Mouse (Mus musculus) G1E (cell line): ENCODE measurements at regions not wholly inside any gene's neighbourhood (a gene's known extent, or its start where the extent isn't known, plus 50 kb on each side); places are given as distances from the start of the nearest gene placed in this dataset.

Experiments used
- ATAC-seq: 2 replicates; pipeline ENCODE4 v1.8.0; 2016; ENCODE audit warnings: mild to moderate bottlenecking; ENCODE audit not compliant: insufficient number of reproducible peaks, poor library complexity, low FRiP score, severe bottlenecking; ENCODE audit errors: extremely low read depth
- DNase-seq: peaks from one replicate; pipeline ENCODE4 v3.0.0; 2012; ENCODE audit warnings: low spot score
- H3K27me3 ChIP-seq: 2 replicates; pipeline ENCODE4 v1.6.1; 2012; ENCODE audit warnings: mild to moderate bottlenecking, low read length, inconsistent platforms; ENCODE audit not compliant: insufficient read depth
- H3K36me3 ChIP-seq: replicated peaks from 2 replicates; pipeline ENCODE3; 2012; ENCODE audit warnings: mild to moderate bottlenecking, inconsistent platforms
- H3K4me1 ChIP-seq: 2 replicates; pipeline ENCODE4 v1.6.1; 2012; ENCODE audit warnings: low read depth, low read length, inconsistent platforms, mixed read lengths; ENCODE audit not compliant: insufficient read depth
- H3K4me3 ChIP-seq: 2 replicates; pipeline ENCODE4 v1.5.1; 2012; ENCODE audit warnings: low read depth, mild to moderate bottlenecking, inconsistent platforms, low read length, moderate library complexity, mixed read lengths
- H3K9me3 ChIP-seq: replicated peaks from 2 replicates; pipeline ENCODE4 v1.6.1; 2012; ENCODE audit warnings: inconsistent platforms
- CTCF ChIP-seq: IDR thresholded peaks from 2 replicates; pipeline ENCODE4 v1.5.1; 2012; ENCODE audit warnings: low read depth, low read length, inconsistent platforms, mixed read lengths
- GATA1 ChIP-seq: IDR thresholded peaks from 2 replicates; pipeline ENCODE4 v1.6.1; 2012; ENCODE audit warnings: borderline replicate concordance, low read length, inconsistent platforms, mixed read lengths
- GATA2 ChIP-seq: IDR thresholded peaks from 2 replicates; pipeline ENCODE4 v1.6.1; 2012; ENCODE audit warnings: low read depth, low read length, inconsistent platforms, borderline replicate concordance
- POLR2AphosphoS5 ChIP-seq: IDR thresholded peaks from 2 replicates; pipeline ENCODE4 v1.6.1; 2012; ENCODE audit warnings: low read depth, low read length, inconsistent platforms; ENCODE audit not compliant: insufficient replicate concordance
- TAL1 ChIP-seq: conservative IDR thresholded peaks from 2 replicates; pipeline ENCODE4 v1.6.1; 2012; ENCODE audit warnings: low read depth, low read length, inconsistent platforms, mixed read lengths

DNA sequence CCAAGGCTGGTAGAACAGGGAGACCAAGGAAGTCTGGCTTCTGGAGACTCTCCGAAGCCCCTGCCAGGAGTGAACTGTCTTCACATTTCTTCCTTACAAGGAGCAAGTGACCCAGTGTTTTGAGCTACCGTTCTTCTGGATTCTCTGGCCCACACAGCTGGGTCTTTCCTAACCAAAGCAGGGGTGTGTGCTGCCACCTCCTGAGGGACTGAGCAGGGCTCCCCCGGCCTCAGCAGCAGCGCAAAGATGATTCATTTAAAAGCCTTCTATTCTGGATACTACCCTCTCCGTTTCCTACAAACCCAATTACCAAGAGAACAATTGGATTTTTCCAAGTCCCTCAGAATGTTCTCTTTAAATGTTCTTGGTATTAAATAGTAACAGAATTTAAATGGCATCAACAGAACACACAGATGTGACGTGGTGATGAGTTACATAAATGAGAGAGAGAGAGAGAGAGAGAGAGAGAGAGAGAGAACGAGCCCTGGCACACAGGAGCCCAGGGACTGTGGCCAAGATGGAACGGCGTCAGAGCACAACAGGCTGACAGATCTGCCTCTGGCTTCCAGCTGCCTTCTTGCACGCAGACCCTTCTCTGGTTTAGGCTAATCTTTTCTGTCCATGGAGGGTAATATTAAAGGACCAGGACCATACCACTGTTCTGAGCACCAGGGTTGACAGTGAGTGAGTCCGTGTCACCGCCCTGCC, 191.6 kb downstream of the Agtpbp1 start:
- Histone ChIP-seq H3K27me3 (no peaks in the 10 kb centered on the region), H3K9me3 (no peaks in the 10 kb centered on the region), H3K36me3 (no peaks in the 10 kb centered on the region), H3K4me1 (no peaks in the 10 kb centered on the region), H3K4me3 (no peak overlapping the region)
- DNase-seq (no peak), ATAC-seq (no peak)
- TF ChIP-seq GATA1 (no peak), CTCF (no peak)

GRCm38 (mm10) chr13:59392828-59393227, 192.2 kb downstream of the Agtpbp1 start:
- Histone ChIP-seq H3K9me3 (no peaks in the 10 kb centered on the region), H3K36me3 (no peaks in the 10 kb centered on the region), H3K4me1 (no peaks in the 10 kb centered on the region), H3K27me3 (no peaks in the 10 kb centered on the region), H3K4me3 (no peak overlapping the region)
- DNase-seq, result no peak
- TF ChIP-seq GATA2 (no peak), POLR2AphosphoS5 (no peak)
- no peak for ATAC-seq

GRCm38 (mm10) chr13:59387627-59388325, 197.3 kb downstream of the Agtpbp1 start:
- Histone ChIP-seq H3K9me3 (no peaks in the 10 kb centered on the region), H3K4me3 (no peak overlapping the region), H3K36me3 (no peaks in the 10 kb centered on the region), H3K4me1 (no peaks in the 10 kb centered on the region), H3K27me3 (no peaks in the 10 kb centered on the region)
- no peak for TF ChIP-seq TAL1
- TF ChIP-seq CTCF, result no peak
- TF ChIP-seq POLR2AphosphoS5, result no peak
- no peak for TF ChIP-seq GATA1
- TF ChIP-seq GATA2, result no peak
- no peak for ATAC-seq
- no peak for DNase-seq

- Histone ChIP-seq H3K9me3 (no peaks in the 10 kb centered on the region), H3K27me3 (no peaks in the 10 kb centered on the region), H3K4me1 (no peaks in the 10 kb centered on the region), H3K36me3 (no peaks in the 10 kb centered on the region), H3K4me3 (no peak overlapping the region)
- TF ChIP-seq TAL1 (no peak), GATA2 (no peak), GATA1 (no peak), POLR2AphosphoS5 (no peak), CTCF (no peak)
- DNase-seq (no peak), ATAC-seq (no peak)
These were observed 198.0 kb downstream of the Agtpbp1 start for GRCm38 (mm10) chr13:59386935-59387540.

- H3K4me3 ChIP-seq, result no peak overlapping the region
- no peaks in the 10 kb centered on the region for H3K36me3 ChIP-seq
- TF ChIP-seq CTCF (no peak), POLR2AphosphoS5 (no peak), GATA2 (no peak), TAL1 (no peak), GATA1 (no peak)
- no peaks in the 10 kb centered on the region for H3K27me3 ChIP-seq
- no peaks in the 10 kb centered on the region for H3K4me1 ChIP-seq
- no peaks in the 10 kb centered on the region for H3K9me3 ChIP-seq
- no peak for ATAC-seq
- DNase-seq, result no peak
These were observed 199.2 kb downstream of the Agtpbp1 start for GRCm38 (mm10) chr13:59385824-59386223.

DNA sequence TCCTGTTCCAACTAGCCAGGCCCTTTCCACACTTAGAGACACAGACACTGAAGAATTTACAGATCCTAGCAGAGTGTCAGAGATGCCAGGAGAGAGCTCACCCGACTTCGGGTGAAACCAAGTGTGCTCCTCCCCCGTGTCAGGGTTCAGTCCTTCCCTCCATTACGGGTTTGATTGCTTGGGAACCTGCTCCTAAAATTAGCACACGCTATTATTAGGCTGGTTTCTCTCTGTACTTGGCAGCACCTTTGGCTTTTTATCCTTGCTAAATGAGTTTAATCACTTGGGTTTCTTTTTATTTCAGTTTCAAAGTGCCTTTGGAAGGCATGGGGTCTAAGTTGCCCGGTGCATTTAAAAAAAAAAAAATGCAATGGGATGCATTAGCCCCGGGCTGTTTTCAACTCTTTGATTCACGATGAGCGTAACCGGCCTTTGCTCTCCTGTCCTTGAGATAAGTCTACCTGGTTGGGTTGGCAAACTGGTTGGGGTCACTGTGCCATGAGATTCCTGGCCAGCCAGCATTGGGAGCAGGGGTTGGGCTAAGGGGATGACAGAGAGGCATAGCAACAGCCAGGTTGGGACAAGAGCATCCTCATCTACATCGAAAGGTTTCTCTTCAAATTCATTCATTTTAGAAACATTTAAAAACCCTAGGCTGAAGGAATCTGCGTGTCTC, 214.7 kb downstream of the Agtpbp1 start:
- H3K4me1 ChIP-seq, result no peaks in the 10 kb centered on the region
- H3K4me3 ChIP-seq, result no peak overlapping the region
- no peaks in the 10 kb centered on the region for H3K36me3 ChIP-seq
- H3K9me3 ChIP-seq, result peaks cover 5% of the 10 kb centered on the region; the same call in 1 of the 2 replicates
- no peak for ATAC-seq
- TF ChIP-seq POLR2AphosphoS5 (no peak), GATA2 (no peak), TAL1 (no peak), GATA1 (no peak), CTCF (no peak)
- DNase-seq, result no peak
- H3K27me3 ChIP-seq, result no peaks in the 10 kb centered on the region
